Mouse (Mus musculus): ENCODE measurements around the gene Slc9a9. TPM values are rescaled to one million over a fixed set of nuclear protein-coding genes. Genes with fewer than 3 reads are reported as not detected.
"Not testable (repeated sequence)": the region's sequence is repeated elsewhere in the genome, so short reads cannot be mapped to it uniquely, and the experiment has no call there.

Gene Slc9a9
- 4.5 and 5.3 TPM in 2 replicates for polyA plus RNA-seq (2016; fragmentation: Nextera tagmentation; extraction: Ambion mirVana)

DNA sequence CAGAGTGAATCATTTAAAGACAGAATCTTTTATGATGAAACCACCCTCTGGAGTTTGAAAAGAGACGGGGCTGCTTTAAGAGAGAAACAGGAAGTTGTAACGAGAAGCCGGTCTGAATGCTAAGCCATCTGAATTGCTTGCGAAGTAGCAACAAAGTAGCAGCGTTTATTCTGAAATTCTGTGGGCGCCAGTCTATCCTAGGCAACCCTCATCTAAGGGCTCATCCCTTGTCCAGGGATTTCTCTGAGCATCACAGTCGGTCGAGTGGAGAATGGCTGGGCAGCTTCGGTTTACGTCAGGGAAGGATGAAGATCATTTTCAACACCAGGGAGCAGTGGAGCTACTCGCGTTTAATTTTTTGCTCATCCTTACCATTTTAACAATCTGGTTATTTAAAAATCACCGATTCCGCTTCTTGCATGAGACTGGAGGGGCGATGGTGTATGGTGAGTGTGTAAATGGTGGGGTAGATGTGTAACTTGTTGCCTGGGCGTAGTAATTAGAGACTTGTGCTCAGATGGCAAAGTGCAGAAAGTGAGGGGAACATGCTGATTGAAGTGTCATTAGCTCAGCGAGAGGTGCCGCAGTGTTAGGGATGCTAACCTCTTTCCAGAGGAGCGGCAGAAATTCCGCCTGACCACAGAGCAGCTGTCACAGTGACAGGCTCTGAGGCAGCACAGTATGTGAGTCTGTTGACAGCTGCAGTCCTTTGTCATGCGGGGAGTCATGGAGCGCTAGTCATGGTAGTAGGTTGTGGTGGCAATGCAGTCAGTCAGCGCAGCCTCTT, at the start of gene Slc9a9:
TSS of gene Slc9a9 (plus strand) at position 119 of the 787 bp plus-strand sequence.
- WGBS: 3% methylated on average over 23 of the region's 23 CpGs
- Histone ChIP-seq H3K4me1 (peaks cover 4% of the 10 kb centered on the region; the same call in 1 of the 2 replicates), H3K27ac (replicated peaks) (peak within 1 kb of the TSS; percentile 39), H3K9me3 (no peaks in the 10 kb centered on the region), H3K9ac (replicated peaks) (peak within 1 kb of the TSS; percentile 43), H3K36me3 (no peaks in the 10 kb centered on the region), H3K4me2 (replicated peaks) (peak within 1 kb of the TSS; percentile 77), H3K27me3 (no peaks in the 10 kb centered on the region), H3K4me3 (peak within 1 kb of the TSS; percentile 44)
- peak; percentile 97 for ATAC-seq (ENCODE audit: low FRiP score, low read depth)

- Histone ChIP-seq H3K9me3 (no peaks in the 10 kb centered on the region), H3K36me3 (no peaks in the 10 kb centered on the region), H3K27me3 (no peaks in the 10 kb centered on the region), H3K27ac (replicated peaks) (no peak overlapping the region), H3K4me3 (no peak overlapping the region), H3K4me2 (replicated peaks) (no peak overlapping the region), H3K9ac (replicated peaks) (no peak overlapping the region), H3K4me1 (no peaks in the 10 kb centered on the region)
- WGBS: 89% methylated on average over 6 of the region's 6 CpGs
- no peak for ATAC-seq (ENCODE audit: low FRiP score, low read depth)
Measured at GRCm38 (mm10) chr9:94620342-94620741, 49.4 kb upstream of the Slc9a9 start.

DNA sequence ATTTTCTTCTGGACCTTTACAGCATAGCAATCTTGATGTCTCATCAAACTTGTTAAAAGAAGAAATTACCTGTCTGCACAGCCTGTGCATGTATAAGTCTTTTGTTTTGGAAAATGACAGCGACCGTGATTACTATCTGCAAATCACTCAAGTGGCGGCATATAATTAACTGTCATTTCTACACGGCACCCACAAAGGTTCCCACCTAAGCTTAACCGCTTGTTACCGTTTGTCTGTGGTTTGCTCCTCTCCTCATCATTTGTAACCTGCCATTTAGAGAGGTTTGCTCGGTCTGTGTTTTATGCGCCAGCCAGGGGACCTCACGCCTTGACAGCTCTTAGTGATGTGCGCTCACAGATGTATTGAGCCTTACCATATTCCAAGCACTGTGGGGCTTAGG, 48.9 kb upstream of the Slc9a9 start:
- Histone ChIP-seq H3K4me1 (no peaks in the 10 kb centered on the region), H3K9me3 (no peaks in the 10 kb centered on the region), H3K4me2 (replicated peaks) (no peak overlapping the region), H3K27me3 (no peaks in the 10 kb centered on the region), H3K9ac (replicated peaks) (no peak overlapping the region), H3K27ac (replicated peaks) (no peak overlapping the region), H3K36me3 (no peaks in the 10 kb centered on the region), H3K4me3 (no peak overlapping the region)
- 86% methylated on average over 10 of the region's 10 CpGs for WGBS
- no peak for ATAC-seq (ENCODE audit: low FRiP score, low read depth)

DNA sequence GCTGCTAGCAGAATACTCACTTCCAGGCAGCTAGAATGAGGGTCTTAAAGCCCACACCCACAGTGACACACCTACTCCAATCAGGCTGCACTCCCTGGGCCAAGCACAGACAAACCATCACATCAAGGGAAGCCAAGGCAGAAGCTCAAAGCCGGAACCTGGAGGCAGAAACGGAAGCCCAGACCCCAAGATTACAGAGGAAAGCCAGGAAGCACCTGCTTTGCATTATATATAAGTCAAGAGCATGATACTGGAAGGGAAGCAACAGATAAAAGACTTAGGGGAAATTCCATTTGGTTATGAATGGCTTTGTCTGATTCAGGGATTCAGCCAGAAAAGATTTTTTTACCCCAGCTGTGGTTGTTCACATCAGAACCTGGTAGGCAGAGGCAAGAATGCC, 47.8 kb upstream of the Slc9a9 start:
- H3K4me2 ChIP-seq (replicated peaks): no peak overlapping the region
- H3K27ac ChIP-seq (replicated peaks): no peak overlapping the region
- ATAC-seq (ENCODE audit: low FRiP score, low read depth): no peak
- no peaks in the 10 kb centered on the region for H3K9me3 ChIP-seq
- 71% methylated on average over 2 of the region's 2 CpGs for WGBS
- no peaks in the 10 kb centered on the region for H3K36me3 ChIP-seq
- H3K27me3 ChIP-seq: no peaks in the 10 kb centered on the region
- no peak overlapping the region for H3K4me3 ChIP-seq
- no peak overlapping the region for H3K9ac ChIP-seq (replicated peaks)
- no peaks in the 10 kb centered on the region for H3K4me1 ChIP-seq

DNA sequence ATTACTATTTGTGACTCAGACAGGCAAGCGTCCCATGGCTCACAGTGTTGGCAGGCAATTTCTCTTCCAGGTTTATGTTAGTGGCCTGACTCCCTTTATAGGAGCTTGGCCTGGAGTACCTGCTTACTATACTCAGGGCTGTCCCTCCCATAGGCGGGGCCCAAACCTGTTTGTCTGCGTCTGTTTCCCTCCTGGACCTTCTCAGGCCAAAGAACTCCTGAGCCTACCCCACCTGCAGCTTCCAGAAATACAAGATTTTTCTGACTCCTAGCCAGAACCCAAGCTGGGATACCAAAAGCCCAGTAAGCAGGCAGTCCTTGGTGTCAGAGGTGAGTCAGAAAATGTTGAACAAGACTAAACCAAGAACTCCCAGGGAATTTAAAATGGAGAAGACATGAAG, 43.0 kb upstream of the Slc9a9 start:
- H3K4me1 ChIP-seq: no peaks in the 10 kb centered on the region
- ATAC-seq (ENCODE audit: low FRiP score, low read depth): no peak
- H3K9me3 ChIP-seq: no peaks in the 10 kb centered on the region
- no peaks in the 10 kb centered on the region for H3K27me3 ChIP-seq
- no peak overlapping the region for H3K27ac ChIP-seq (replicated peaks)
- H3K36me3 ChIP-seq: no peaks in the 10 kb centered on the region
- H3K9ac ChIP-seq (replicated peaks): no peak overlapping the region
- H3K4me3 ChIP-seq: no peak overlapping the region
- H3K4me2 ChIP-seq (replicated peaks): no peak overlapping the region
- 94% methylated on average over 3 of the region's 3 CpGs for WGBS

DNA sequence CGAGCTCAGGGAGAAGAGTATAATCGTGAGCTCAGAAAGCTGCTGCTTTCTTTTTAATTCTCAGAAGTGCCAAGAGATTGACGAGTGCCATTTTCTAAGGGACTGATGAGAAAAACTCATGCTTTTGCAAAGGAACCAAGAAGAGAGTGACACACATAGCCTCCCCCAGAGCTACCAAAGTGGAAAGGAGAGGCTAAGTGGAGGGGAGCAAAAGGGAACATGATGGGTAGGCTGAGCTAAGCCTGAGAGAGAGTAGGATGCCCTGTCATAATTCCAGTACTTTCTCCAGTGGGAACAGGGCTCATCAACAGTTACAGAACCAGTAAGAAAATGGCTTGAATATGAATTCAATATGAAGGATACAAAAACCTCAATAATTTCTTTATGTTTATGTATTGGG, 40.8 kb upstream of the Slc9a9 start:
- Histone ChIP-seq H3K4me2 (replicated peaks) (no peak overlapping the region), H3K36me3 (no peaks in the 10 kb centered on the region), H3K9me3 (no peaks in the 10 kb centered on the region), H3K4me3 (no peak overlapping the region), H3K27me3 (no peaks in the 10 kb centered on the region), H3K27ac (replicated peaks) (no peak overlapping the region), H3K9ac (replicated peaks) (no peak overlapping the region), H3K4me1 (no peaks in the 10 kb centered on the region)
- no peak for ATAC-seq (ENCODE audit: low FRiP score, low read depth)
- WGBS: 78% methylated on average over 3 of the region's 3 CpGs

- not testable (repeated sequence) for H3K9me3 ChIP-seq; H3K4me1 ChIP-seq; H3K27ac ChIP-seq (replicated peaks); ATAC-seq (ENCODE audit: low FRiP score, low read depth); H3K36me3 ChIP-seq; H3K9ac ChIP-seq (replicated peaks); H3K27me3 ChIP-seq; H3K4me3 ChIP-seq; H3K4me2 ChIP-seq (replicated peaks)
- 89% methylated on average over 4 of the region's 4 CpGs for WGBS
Measured at GRCm38 (mm10) chr9:94634275-94634674, 35.4 kb upstream of the Slc9a9 start.

GRCm38 (mm10) chr9:94645631-94646030, 24.1 kb upstream of the Slc9a9 start:
- WGBS: 82% methylated on average over 6 of the region's 6 CpGs
- Histone ChIP-seq H3K4me2 (replicated peaks) (no peak overlapping the region), H3K27me3 (no peaks in the 10 kb centered on the region), H3K27ac (replicated peaks) (no peak overlapping the region), H3K9ac (replicated peaks) (no peak overlapping the region), H3K4me1 (no peaks in the 10 kb centered on the region), H3K9me3 (no peaks in the 10 kb centered on the region), H3K36me3 (no peaks in the 10 kb centered on the region), H3K4me3 (no peak overlapping the region)
- ATAC-seq (ENCODE audit: low FRiP score, low read depth): no peak

- H3K36me3 ChIP-seq: no peaks in the 10 kb centered on the region
- H3K27me3 ChIP-seq: no peaks in the 10 kb centered on the region
- WGBS: 70% methylated on average over 4 of the region's 4 CpGs
- no peak overlapping the region for H3K4me2 ChIP-seq (replicated peaks)
- H3K9me3 ChIP-seq: no peaks in the 10 kb centered on the region
- H3K9ac ChIP-seq (replicated peaks): no peak overlapping the region
- H3K4me3 ChIP-seq: no peak overlapping the region
- no peak for ATAC-seq (ENCODE audit: low FRiP score, low read depth)
- no peak overlapping the region for H3K27ac ChIP-seq (replicated peaks)
- no peaks in the 10 kb centered on the region for H3K4me1 ChIP-seq
Measured at GRCm38 (mm10) chr9:94647425-94647824, 22.3 kb upstream of the Slc9a9 start.

DNA sequence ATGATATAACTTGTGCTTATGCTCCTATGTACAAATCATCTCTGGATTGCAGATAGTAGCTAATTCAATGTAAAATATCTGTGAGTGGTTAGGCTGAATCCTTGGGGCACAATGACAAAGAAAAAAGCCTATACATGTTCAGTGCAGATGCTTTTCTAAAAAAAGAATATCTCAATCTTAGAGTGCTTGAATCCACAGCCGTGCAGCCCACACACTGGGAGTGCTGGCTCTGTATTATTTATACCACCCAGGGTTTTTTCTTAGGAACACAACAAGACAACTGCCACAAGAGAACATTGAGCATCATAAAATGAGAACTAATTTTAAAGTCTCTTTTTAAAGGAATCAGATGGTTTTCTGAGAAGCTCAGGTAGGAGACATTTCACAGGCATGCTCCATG, 19.7 kb upstream of the Slc9a9 start:
- Histone ChIP-seq H3K27ac (replicated peaks) (no peak overlapping the region), H3K36me3 (no peaks in the 10 kb centered on the region), H3K27me3 (no peaks in the 10 kb centered on the region), H3K4me3 (no peak overlapping the region), H3K9ac (replicated peaks) (no peak overlapping the region), H3K4me2 (replicated peaks) (no peak overlapping the region), H3K4me1 (no peaks in the 10 kb centered on the region), H3K9me3 (no peaks in the 10 kb centered on the region)
- WGBS: 80% methylated on average over 1 of the region's 1 CpGs
- no peak for ATAC-seq (ENCODE audit: low FRiP score, low read depth)

- ATAC-seq (ENCODE audit: low FRiP score, low read depth): no peak
- no peak overlapping the region for H3K27ac ChIP-seq (replicated peaks)
- H3K9me3 ChIP-seq: no peaks in the 10 kb centered on the region
- no peak overlapping the region for H3K4me3 ChIP-seq
- H3K27me3 ChIP-seq: no peaks in the 10 kb centered on the region
- no peaks in the 10 kb centered on the region for H3K4me1 ChIP-seq
- no peak overlapping the region for H3K9ac ChIP-seq (replicated peaks)
- 85% methylated on average over 6 of the region's 6 CpGs for WGBS
- no peak overlapping the region for H3K4me2 ChIP-seq (replicated peaks)
- no peaks in the 10 kb centered on the region for H3K36me3 ChIP-seq
Measured at GRCm38 (mm10) chr9:94653198-94653597, 16.5 kb upstream of the Slc9a9 start.

GRCm38 (mm10) chr9:94653827-94654226, 15.9 kb upstream of the Slc9a9 start:
- Histone ChIP-seq H3K9ac (replicated peaks) (no peak overlapping the region), H3K4me2 (replicated peaks) (no peak overlapping the region), H3K27ac (replicated peaks) (no peak overlapping the region), H3K27me3 (no peaks in the 10 kb centered on the region), H3K4me3 (no peak overlapping the region), H3K9me3 (no peaks in the 10 kb centered on the region), H3K36me3 (no peaks in the 10 kb centered on the region), H3K4me1 (no peaks in the 10 kb centered on the region)
- no peak for ATAC-seq (ENCODE audit: low FRiP score, low read depth)
- 76% methylated on average over 2 of the region's 2 CpGs for WGBS

DNA sequence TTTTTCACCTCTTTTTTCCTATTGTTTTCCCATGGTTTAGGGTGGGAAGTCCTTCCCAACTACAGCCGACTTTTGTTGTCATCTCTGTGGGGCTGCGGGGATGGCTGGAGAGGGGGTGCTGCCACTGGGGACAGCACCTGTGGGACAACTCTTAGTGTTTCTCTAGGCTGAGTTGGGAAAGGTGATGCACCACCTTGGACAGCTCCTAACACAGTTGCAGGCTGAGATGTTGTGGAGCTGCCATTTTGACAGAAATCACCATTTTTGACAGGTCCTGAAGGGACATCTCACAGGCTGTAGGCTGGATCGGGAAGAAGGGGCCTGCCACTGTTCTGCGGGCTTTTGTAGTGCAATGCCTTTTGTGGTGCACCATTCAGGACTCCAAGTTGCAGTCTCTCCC, 13.4 kb upstream of the Slc9a9 start:
- Histone ChIP-seq H3K4me3 (no peak overlapping the region), H3K9ac (replicated peaks) (no peak overlapping the region), H3K4me2 (replicated peaks) (no peak overlapping the region), H3K27me3 (no peaks in the 10 kb centered on the region), H3K27ac (replicated peaks) (no peak overlapping the region), H3K4me1 (no peaks in the 10 kb centered on the region), H3K36me3 (no peaks in the 10 kb centered on the region), H3K9me3 (no peaks in the 10 kb centered on the region)
- no peak for ATAC-seq (ENCODE audit: low FRiP score, low read depth)
- WGBS: 89% methylated on average over 4 of the region's 4 CpGs

All from midbrain, embryonic 12.5 days (tissue).